Mouse (Mus musculus): ENCODE measurements around the gene Igsf21. TPM values are rescaled to one million over a fixed set of nuclear protein-coding genes. Genes with fewer than 3 reads are reported as not detected.

Gene Igsf21
- polyA plus RNA-seq, 1 experiment from 2014 or later, result 0.20 TPM

DNA sequence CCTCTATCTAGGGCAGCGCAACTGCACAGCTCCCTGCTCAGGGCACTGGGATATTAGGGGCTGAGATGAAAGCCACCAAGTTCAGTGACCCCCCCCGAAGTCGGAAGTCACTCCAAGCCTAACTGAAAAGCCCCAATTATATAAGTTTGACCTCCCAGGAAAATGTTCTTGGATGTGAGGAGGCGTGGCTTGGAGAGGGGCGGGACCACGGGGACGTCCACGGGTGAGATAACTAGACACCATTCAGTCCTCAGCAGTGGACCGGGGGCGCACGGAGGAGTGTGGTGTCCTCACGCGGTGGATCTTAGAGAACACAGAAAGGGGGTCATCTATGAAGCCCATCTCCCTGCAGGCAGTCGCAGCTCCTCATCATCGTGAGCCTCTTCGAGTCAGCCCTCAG lies 3.4 kb downstream of the Igsf21 start:
- ATAC-seq (replicated peaks; ENCODE audit: extremely low read depth, insufficient read depth, low FRiP score), result no peak

DNA sequence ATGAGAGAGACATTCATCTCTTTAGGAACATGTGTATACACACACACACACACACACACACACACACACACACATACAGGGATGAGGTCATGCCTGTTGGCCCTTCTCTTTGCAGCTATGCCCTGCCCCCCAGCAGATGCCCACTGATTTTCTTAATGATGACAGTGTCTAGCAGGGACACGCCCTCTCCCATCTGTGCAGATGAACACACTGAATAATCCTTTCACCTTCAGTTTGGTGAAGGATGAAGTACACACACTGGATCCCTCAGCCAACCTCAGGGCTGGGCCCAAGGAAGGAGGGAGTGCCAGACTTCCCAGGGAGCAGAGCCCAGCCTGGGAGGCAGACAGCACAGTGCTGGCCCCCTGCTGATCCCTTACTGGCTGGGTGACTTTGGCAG lies 4.3 kb downstream of the Igsf21 start:
- Histone ChIP-seq H3K4me2 (ENCODE audit: low read depth, low read length) (no peak overlapping the region), H3K9me3 (replicated peaks; ENCODE audit: control insufficient read depth, low read length) (no peaks in the 10 kb centered on the region), H3K4me1 (ENCODE audit: control insufficient read depth, insufficient read depth, low read length) (0 out of 2 replicates have a peak, but pooled peaks cover 2% of the 10 kb centered on the region), H3K27me3 (ENCODE audit: control insufficient read depth, insufficient read depth, low read length) (peaks cover 57% of the 10 kb centered on the region), H3K9ac (ENCODE audit: low read length) (no peak overlapping the region), H3K36me3 (ENCODE audit: control insufficient read depth, insufficient read depth) (no peaks in the 10 kb centered on the region), H3K27ac (ENCODE audit: low read length) (no peak overlapping the region), H3K4me3 (ENCODE audit: low read length) (no peak overlapping the region)
- 48% methylated on average over 1 of the region's 1 CpGs for WGBS
- ATAC-seq (replicated peaks; ENCODE audit: extremely low read depth, insufficient read depth, low FRiP score), result no peak

More for the DNA sequence above, 3.4 kb downstream of the Igsf21 start:
- Histone ChIP-seq H3K27ac (ENCODE audit: low read length) (no peak overlapping the region), H3K4me1 (ENCODE audit: control insufficient read depth, insufficient read depth, low read length) (0 out of 2 replicates have a peak, but pooled peaks cover 2% of the 10 kb centered on the region), H3K27me3 (ENCODE audit: control insufficient read depth, insufficient read depth, low read length) (peaks cover 66% of the 10 kb centered on the region), H3K9me3 (replicated peaks; ENCODE audit: control insufficient read depth, low read length) (no peaks in the 10 kb centered on the region), H3K4me2 (ENCODE audit: low read depth, low read length) (no peak overlapping the region), H3K4me3 (ENCODE audit: low read length) (no peak overlapping the region), H3K9ac (ENCODE audit: low read length) (no peak overlapping the region), H3K36me3 (ENCODE audit: control insufficient read depth, insufficient read depth) (no peaks in the 10 kb centered on the region)
- 21% methylated on average over 16 of the region's 16 CpGs for WGBS

DNA sequence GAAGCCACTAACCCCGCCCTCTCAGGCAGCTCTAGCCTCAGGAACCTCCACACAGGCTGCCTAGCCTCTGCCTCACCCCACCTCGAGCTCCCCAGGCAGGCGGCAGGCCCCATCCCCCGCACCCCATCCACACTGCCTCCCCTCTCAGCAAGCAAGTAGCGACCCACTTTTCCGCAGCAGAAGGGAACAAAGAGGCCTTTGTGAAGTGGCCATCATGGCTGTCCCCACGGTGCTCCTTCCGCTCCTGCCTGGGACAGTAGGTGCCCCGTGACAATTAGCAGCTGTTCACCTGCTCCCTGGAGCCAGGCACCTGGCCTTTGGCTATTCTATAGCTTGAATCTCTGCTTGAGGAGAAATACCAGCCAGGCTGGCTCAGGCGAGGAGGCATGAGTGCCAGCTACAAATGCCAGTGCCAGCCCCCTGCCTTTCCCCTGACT lies 9.3 kb downstream of the Igsf21 start:
- WGBS, result 27% methylated on average over 10 of the region's 10 CpGs

DNA sequence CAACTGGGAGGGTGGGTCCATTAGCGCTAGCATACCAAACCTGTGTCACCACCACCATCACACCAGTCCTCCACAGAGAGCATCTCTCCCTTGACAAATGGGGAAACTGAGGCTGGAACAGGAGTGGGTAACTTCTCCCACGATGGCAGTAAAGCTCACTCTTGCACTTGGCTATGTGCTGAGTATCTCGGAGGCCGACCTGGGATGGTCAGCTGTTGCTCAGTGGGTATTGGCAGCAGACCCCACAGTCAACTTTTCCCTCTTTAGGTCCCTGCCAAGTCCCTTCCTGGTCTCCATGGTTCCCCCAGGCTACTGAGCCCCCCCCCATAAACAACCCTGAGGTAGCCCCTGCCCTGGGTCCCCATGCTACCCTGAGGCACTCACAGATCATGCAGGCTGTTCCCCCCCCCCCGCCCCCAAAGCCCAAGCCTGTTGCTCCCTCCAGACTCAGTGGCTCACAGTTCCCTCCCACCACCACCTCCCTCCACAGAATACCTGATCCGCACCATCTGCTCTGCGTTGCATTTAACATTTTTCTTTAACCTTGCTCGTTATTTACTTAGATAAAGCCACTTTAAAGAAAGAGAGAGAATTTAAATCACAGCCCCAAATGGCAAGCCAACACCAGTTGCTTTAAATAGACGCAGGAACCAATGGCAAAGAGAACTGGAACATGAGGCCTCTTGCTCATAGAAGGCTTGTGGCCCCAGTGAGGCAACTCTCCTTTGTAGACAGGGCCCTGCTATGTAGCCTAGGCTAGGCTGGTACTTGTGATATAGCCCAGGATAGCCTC lies 11.0 kb downstream of the Igsf21 start:
- no peaks in the 10 kb centered on the region for H3K4me1 ChIP-seq (ENCODE audit: control insufficient read depth, insufficient read depth, low read length)
- no peak overlapping the region for H3K4me3 ChIP-seq (ENCODE audit: low read length)
- H3K36me3 ChIP-seq (ENCODE audit: control insufficient read depth, insufficient read depth), result no peaks in the 10 kb centered on the region
- H3K4me2 ChIP-seq (ENCODE audit: low read depth, low read length), result no peak overlapping the region
- no peak overlapping the region for H3K27ac ChIP-seq (ENCODE audit: low read length)
- H3K9ac ChIP-seq (ENCODE audit: low read length), result no peak overlapping the region
- no peaks in the 10 kb centered on the region for H3K9me3 ChIP-seq (replicated peaks; ENCODE audit: control insufficient read depth, low read length)
- 58% methylated on average over 9 of the region's 9 CpGs for WGBS
- no peak for ATAC-seq (replicated peaks; ENCODE audit: extremely low read depth, insufficient read depth, low FRiP score)
- H3K27me3 ChIP-seq (ENCODE audit: control insufficient read depth, insufficient read depth, low read length), result peaks cover under 1% of the 10 kb centered on the region

More for the DNA sequence above, 9.3 kb downstream of the Igsf21 start:
- no peak overlapping the region for H3K4me2 ChIP-seq (ENCODE audit: low read depth, low read length)
- no peak overlapping the region for H3K27ac ChIP-seq (ENCODE audit: low read length)
- no peaks in the 10 kb centered on the region for H3K4me1 ChIP-seq (ENCODE audit: control insufficient read depth, insufficient read depth, low read length)
- no peak overlapping the region for H3K9ac ChIP-seq (ENCODE audit: low read length)
- peaks cover 8% of the 10 kb centered on the region for H3K27me3 ChIP-seq (ENCODE audit: control insufficient read depth, insufficient read depth, low read length)
- H3K4me3 ChIP-seq (ENCODE audit: low read length), result no peak overlapping the region
- H3K36me3 ChIP-seq (ENCODE audit: control insufficient read depth, insufficient read depth), result no peaks in the 10 kb centered on the region
- no peaks in the 10 kb centered on the region for H3K9me3 ChIP-seq (replicated peaks; ENCODE audit: control insufficient read depth, low read length)
- no peak for ATAC-seq (replicated peaks; ENCODE audit: extremely low read depth, insufficient read depth, low FRiP score)

DNA sequence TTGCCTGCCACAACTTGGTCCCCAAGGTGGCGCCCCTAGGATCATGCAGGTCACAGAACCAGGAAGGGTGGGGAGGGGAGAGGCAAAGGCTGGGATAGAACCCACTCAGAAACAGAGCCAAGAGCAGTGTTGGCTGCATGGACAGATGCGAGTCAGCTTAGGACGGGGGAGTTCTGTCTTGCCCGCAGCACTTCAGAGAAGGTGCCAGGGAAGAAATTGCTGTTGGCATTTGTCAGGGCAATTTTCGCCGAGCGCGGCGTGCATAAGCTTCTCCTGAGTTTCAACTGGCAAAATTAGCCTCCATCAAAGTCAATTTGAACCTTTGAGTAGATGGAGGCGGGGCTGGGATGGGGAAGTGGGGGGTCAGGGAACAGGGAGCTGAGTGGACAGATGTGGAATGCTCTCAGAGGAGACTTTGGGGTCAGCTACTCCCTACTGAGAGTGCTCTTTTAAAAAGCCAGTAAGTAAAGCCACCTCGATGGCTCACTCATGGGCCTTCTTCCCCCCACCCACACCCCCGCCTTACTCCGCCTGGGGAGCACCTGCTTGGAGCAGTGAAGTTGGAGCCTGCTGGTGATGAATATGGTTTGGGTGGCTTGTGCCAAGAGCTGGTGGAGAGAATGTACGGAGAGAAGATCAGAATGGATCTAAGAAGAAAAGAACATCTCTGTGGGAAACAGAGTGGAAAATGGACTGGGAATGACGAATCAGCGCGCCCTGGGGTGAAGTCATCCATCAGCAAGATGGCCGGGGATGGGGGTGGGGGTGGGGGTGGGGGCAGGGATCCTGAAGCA lies 12.0 kb downstream of the Igsf21 start:
- no peaks in the 10 kb centered on the region for H3K4me1 ChIP-seq (ENCODE audit: control insufficient read depth, insufficient read depth, low read length)
- H3K27ac ChIP-seq (ENCODE audit: low read length), result no peak overlapping the region
- H3K9me3 ChIP-seq (replicated peaks; ENCODE audit: control insufficient read depth, low read length), result no peaks in the 10 kb centered on the region
- no peaks in the 10 kb centered on the region; the same call in 1 of the 2 replicates for H3K27me3 ChIP-seq (ENCODE audit: control insufficient read depth, insufficient read depth, low read length)
- H3K4me2 ChIP-seq (ENCODE audit: low read depth, low read length), result no peak overlapping the region
- H3K9ac ChIP-seq (ENCODE audit: low read length), result no peak overlapping the region
- ATAC-seq (replicated peaks; ENCODE audit: extremely low read depth, insufficient read depth, low FRiP score), result no peak
- no peak overlapping the region for H3K4me3 ChIP-seq (ENCODE audit: low read length)
- WGBS, result 73% methylated on average over 18 of the region's 18 CpGs
- no peaks in the 10 kb centered on the region for H3K36me3 ChIP-seq (ENCODE audit: control insufficient read depth, insufficient read depth)

DNA sequence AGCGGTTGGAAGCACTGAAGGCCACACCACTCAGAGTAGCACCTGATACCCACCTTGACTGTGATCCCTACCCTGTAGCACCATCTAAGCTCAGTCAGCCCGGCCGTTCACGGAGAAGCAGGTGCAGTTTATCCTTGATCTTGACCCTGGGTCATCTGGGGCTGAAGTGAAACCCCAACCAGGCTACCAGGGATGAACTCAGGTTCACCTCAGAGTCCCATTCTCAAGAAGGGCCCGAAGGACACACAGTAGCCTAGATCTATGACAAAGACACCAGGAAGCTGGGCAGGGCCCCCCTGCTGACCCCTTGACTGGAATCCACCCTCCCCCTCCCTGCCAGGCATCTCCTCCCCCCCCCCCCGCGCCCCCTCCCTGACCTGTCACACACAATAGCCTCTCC lies 18.7 kb downstream of the Igsf21 start:
- Histone ChIP-seq H3K4me2 (ENCODE audit: low read depth, low read length) (no peak overlapping the region), H3K27ac (ENCODE audit: low read length) (no peak overlapping the region), H3K9me3 (replicated peaks; ENCODE audit: control insufficient read depth, low read length) (no peaks in the 10 kb centered on the region), H3K4me1 (ENCODE audit: control insufficient read depth, insufficient read depth, low read length) (no peaks in the 10 kb centered on the region), H3K4me3 (ENCODE audit: low read length) (no peak overlapping the region), H3K36me3 (ENCODE audit: control insufficient read depth, insufficient read depth) (no peaks in the 10 kb centered on the region), H3K9ac (ENCODE audit: low read length) (no peak overlapping the region), H3K27me3 (ENCODE audit: control insufficient read depth, insufficient read depth, low read length) (peaks cover 6% of the 10 kb centered on the region)
- WGBS, result 63% methylated on average over 7 of the region's 7 CpGs
- no peak for ATAC-seq (replicated peaks; ENCODE audit: extremely low read depth, insufficient read depth, low FRiP score)

DNA sequence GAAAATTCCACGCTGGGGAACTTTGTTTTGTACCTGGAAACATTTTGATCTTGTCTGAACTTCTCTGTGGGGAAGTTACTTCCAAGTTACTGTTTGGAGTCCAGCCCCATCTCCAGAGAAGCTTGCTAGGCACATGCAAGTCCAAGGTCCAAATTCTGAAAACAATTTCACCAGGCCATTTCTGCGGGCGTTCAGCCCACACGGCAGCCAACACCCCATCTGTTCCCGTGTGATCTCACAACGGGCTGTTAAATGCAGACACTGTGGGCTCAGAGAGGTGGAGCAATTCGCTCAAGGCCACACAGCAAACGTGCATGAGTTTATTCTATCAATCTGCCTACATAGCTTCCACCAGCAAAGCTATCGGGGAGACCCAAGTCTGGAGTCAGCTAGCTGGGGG lies 21.4 kb downstream of the Igsf21 start:
- H3K9me3 ChIP-seq (replicated peaks; ENCODE audit: control insufficient read depth, low read length), result no peaks in the 10 kb centered on the region
- no peak overlapping the region for H3K9ac ChIP-seq (ENCODE audit: low read length)
- no peak overlapping the region for H3K27ac ChIP-seq (ENCODE audit: low read length)
- H3K4me2 ChIP-seq (ENCODE audit: low read depth, low read length), result no peak overlapping the region
- WGBS, result 71% methylated on average over 9 of the region's 9 CpGs
- H3K27me3 ChIP-seq (ENCODE audit: control insufficient read depth, insufficient read depth, low read length), result peaks cover 10% of the 10 kb centered on the region
- no peak for ATAC-seq (replicated peaks; ENCODE audit: extremely low read depth, insufficient read depth, low FRiP score)
- no peaks in the 10 kb centered on the region for H3K4me1 ChIP-seq (ENCODE audit: control insufficient read depth, insufficient read depth, low read length)
- H3K4me3 ChIP-seq (ENCODE audit: low read length), result no peak overlapping the region
- no peaks in the 10 kb centered on the region for H3K36me3 ChIP-seq (ENCODE audit: control insufficient read depth, insufficient read depth)

DNA sequence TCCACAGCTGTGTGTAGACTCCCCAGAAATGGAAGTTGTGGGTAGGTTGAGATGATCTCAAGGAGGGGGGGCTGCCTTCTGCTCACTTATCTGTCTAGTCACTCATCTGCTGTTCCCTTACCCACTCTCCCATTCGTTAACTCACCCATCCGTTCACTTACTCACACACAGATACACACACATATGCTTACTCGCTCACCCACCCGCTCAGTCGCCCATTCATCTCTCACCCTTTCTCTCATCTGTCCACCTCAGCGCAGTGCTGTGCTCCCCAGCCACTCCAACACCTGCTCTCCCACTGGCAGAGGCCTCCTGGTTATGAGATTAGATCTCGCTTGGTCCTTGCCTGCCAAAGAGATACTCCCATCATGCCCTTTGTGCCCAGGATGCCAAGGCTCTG lies 22.1 kb downstream of the Igsf21 start:
- H3K4me3 ChIP-seq (ENCODE audit: low read length), result no peak overlapping the region
- H3K9ac ChIP-seq (ENCODE audit: low read length), result no peak overlapping the region
- no peaks in the 10 kb centered on the region for H3K36me3 ChIP-seq (ENCODE audit: control insufficient read depth, insufficient read depth)
- H3K27me3 ChIP-seq (ENCODE audit: control insufficient read depth, insufficient read depth, low read length), result peaks cover 10% of the 10 kb centered on the region
- H3K4me1 ChIP-seq (ENCODE audit: control insufficient read depth, insufficient read depth, low read length), result no peaks in the 10 kb centered on the region
- ATAC-seq (replicated peaks; ENCODE audit: extremely low read depth, insufficient read depth, low FRiP score), result no peak
- H3K27ac ChIP-seq (ENCODE audit: low read length), result no peak overlapping the region
- H3K4me2 ChIP-seq (ENCODE audit: low read depth, low read length), result no peak overlapping the region
- H3K9me3 ChIP-seq (replicated peaks; ENCODE audit: control insufficient read depth, low read length), result no peaks in the 10 kb centered on the region
- WGBS, result 63% methylated on average over 7 of the region's 7 CpGs

DNA sequence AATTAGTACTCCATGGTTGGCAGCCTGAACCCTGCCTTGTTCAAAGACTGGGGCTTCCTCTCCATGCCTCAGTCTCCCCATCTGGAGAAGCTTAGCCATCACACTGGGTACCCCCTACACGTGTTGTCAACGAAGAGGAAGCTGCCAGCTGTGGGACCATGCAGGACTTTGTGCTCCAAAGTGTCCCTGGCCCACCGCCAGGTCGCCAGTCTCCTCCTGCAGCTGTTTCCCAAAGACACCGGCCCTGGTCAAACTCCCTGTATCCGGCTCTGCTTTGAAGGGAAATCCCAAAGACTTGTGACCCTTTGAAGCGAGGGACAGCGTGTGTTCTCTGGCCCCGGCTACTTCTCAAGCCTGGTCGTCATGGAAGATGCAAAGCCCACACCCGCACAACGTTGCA lies 23.5 kb downstream of the Igsf21 start:
- no peak overlapping the region for H3K4me3 ChIP-seq (ENCODE audit: low read length)
- H3K9me3 ChIP-seq (replicated peaks; ENCODE audit: control insufficient read depth, low read length), result no peaks in the 10 kb centered on the region
- 34% methylated on average over 12 of the region's 12 CpGs for WGBS
- H3K4me1 ChIP-seq (ENCODE audit: control insufficient read depth, insufficient read depth, low read length), result no peaks in the 10 kb centered on the region
- H3K27me3 ChIP-seq (ENCODE audit: control insufficient read depth, insufficient read depth, low read length), result peaks cover 10% of the 10 kb centered on the region
- no peak overlapping the region for H3K4me2 ChIP-seq (ENCODE audit: low read depth, low read length)
- H3K36me3 ChIP-seq (ENCODE audit: control insufficient read depth, insufficient read depth), result no peaks in the 10 kb centered on the region
- H3K9ac ChIP-seq (ENCODE audit: low read length), result no peak overlapping the region
- no peak overlapping the region for H3K27ac ChIP-seq (ENCODE audit: low read length)
- no peak for ATAC-seq (replicated peaks; ENCODE audit: extremely low read depth, insufficient read depth, low FRiP score)

Measured in heart, embryonic 16.5 days (tissue).